Mouse (Mus musculus): Measurements from ENCODE around the gene Cd4.
"Not testable (repeated sequence)": the region's sequence is repeated elsewhere in the genome, so short reads cannot be mapped to it uniquely, and the experiment has no call there.

Gene Cd4

GRCm38 (mm10) chr6:124840241-124841167, 47.5 kb downstream of the Cd4 start, which contains the start of gene Gnb3:
Gene Gnb3, minus strand, starts transcription at chr6:124840275.
- DNase-seq: no peak

- DNase-seq: no peak
These were observed 48.2 kb downstream of the Cd4 start for GRCm38 (mm10) chr6:124839805-124840204.

DNA sequence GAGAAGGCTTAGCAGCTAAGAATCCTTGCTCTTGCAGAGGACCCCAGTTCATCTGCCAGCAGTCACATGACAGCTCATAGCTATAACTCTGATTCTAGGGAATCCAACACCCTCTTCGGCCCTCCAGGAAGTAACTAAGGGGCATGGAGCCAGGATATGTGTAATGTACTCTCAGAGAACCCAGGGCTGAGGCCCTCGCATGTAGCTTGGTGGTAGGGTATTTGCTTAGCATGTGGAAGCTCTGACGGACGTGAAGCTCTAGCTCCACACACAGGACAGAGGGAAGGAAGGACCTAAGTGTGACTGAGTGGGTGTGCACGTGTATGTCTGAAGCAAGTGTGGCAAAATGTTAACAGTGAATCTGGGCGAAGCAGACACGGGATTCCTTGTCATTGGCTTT, 51.6 kb downstream of the Cd4 start:
- DNase-seq: no peak

DNA sequence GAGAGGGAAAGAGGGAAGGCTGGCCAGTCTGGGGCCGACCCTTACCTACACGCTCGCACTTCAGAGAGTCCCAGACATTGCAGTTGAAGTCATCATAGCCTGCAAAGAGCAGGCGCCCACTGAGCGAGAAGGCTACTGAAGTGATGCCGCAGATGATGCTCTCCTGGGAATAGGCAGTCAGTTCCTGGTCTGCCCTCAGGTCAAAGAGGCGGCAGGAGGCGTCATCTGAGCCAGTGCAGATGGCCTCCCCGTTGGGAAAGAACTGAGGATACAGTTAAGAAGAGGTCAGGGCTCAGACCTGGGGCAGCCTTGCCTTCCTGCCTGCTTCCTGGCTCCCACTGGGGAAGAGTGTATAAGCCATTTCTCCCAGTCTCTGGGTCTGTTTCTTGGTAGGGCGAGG, 52.5 kb downstream of the Cd4 start:
- DNase-seq: no peak

DNA sequence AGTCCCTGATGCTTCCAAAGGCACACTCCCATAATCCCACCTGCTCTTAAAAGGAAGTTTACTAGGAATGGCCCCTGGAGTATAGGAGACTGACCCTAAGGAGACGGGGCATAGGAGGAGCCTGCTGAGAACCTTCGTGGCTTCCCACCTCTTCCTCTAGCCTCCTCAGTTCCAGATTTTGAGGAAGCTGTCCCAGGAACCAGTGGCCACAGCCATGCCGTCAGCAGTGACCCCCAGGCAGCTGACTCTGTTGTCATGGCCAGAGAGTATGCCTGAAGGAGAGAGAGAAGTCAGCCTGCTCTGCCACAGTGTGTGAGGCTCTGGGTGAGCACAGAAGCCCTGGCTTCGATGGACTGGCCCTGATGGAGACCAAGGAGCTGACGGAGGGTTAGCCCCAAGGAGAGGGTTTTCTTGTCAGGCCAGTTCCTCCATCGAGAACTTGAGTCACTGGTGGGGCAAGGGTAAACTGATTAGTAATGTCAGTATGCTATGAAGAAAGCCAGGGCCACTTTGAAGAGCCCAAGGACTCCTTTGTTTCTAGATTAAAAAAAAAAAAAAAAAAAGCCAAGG, 53.4 kb downstream of the Cd4 start:
- no peak for DNase-seq

GRCm38 (mm10) chr6:124831649-124832048, 56.4 kb downstream of the Cd4 start:
- no peak for DNase-seq

- not testable (repeated sequence) for DNase-seq
These were observed 56.8 kb downstream of the Cd4 start for GRCm38 (mm10) chr6:124831199-124831598.

DNA sequence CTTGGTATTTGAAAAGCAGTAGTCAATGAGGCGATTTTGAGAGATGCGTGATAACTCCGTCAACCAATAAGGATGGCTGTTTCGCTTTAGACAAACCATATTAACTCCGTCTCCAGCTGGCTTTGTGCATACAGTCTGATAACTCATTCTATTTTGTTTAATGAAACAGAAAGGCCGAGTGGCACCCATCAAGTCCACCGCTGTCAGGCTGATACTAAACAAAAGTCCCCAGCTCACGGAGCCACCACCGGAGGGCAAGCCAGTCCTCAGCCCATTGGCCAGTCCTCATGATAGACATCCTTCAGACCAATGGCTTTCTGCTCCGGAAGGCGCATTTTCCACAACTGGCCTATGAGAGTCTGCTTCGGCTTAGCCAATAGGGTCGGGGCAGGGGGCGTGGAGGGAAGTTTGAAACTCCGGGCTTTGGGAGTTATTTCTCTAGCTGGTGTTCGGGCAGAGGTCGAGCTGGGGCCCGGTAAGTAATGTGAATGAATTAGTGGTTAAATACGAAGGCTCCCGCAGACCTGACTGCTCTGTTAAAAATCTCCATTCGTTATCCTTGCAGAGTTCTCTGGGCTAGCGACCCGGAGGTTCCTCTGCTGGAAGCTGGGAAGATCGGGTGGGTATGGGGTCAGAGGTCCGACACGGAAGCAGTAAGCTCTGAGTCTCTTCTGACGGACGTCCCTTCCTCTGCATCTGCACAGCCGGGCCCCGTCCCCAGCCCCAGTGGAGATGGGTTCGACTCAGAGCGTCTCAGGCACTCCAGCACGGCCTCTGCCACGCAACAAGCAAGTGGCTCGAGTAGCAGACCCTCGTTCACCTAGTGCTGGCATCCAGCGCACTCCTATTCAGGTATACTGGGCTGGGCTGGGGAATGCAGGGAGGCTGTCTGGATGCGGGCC, 58.0 kb downstream of the Cd4 start:
- peak; percentile 92 to 95 for DNase-seq

- peak; percentile 97 to 99 for DNase-seq
These were observed 58.9 kb downstream of the Cd4 start, which contains the start of the genes Usp5 and Cdca3 for GRCm38 (mm10) chr6:124828868-124829798. Gene Usp5, minus strand, starts transcription at chr6:124829484. Gene Cdca3, plus strand, starts transcription at chr6:124829547.

DNA sequence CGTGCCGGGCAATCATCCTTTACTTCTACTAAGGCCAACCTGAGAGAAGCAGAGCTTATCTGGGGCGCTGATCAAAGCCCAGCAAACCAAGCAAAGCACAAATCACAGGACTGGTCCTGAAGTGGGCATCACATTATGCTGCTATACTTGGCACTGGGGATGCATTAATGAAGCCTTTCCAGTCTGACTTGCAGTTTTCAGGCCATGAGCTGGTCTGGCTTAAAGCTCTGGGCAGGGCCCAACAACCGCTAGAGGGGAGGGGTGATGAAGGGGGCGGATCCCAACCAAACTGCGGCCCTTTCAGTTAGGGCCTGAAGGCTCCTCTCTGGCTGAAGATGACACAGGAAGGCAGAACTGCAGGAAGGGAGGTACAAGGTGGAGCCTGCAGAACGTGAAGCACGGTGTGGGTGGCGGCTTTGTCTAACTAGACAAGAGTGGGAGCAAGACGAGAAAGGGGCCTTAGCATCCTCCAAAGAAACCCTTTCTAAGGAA, 59.9 kb downstream of the Cd4 start:
- DNase-seq: peak; percentile 63 to 75

GRCm38 (mm10) chr6:124822049-124822448, 66.0 kb downstream of the Cd4 start:
- DNase-seq: no peak

- no peak for DNase-seq
These were observed 67.1 kb downstream of the Cd4 start for GRCm38 (mm10) chr6:124820891-124821290.

- no peak for DNase-seq
These were observed 70.0 kb downstream of the Cd4 start for GRCm38 (mm10) chr6:124817971-124818370.

DNA sequence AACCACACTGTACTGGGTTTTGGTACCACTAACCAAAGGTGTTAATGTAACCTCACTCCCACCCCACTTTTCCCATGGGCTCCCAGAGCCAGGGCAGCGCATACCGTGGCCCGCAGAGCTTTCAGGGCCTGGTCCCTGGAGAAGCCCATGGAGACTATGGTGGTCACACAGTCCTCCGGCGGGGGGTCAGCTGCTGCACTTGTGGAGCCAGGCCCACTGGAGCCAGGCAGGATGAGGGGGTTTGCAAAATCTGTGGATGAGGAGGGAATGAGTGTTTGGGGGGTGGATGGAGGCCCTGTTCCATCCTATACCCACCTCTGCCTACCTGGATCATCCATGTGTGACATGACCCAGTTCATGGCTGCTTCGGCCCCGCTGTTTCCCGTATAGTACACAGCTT, 70.5 kb downstream of the Cd4 start:
- no peak for DNase-seq

- DNase-seq: no peak
These were observed 70.9 kb downstream of the Cd4 start for GRCm38 (mm10) chr6:124817125-124817524.

- DNase-seq: no peak
These were observed 71.4 kb downstream of the Cd4 start for GRCm38 (mm10) chr6:124816611-124817010.

DNA sequence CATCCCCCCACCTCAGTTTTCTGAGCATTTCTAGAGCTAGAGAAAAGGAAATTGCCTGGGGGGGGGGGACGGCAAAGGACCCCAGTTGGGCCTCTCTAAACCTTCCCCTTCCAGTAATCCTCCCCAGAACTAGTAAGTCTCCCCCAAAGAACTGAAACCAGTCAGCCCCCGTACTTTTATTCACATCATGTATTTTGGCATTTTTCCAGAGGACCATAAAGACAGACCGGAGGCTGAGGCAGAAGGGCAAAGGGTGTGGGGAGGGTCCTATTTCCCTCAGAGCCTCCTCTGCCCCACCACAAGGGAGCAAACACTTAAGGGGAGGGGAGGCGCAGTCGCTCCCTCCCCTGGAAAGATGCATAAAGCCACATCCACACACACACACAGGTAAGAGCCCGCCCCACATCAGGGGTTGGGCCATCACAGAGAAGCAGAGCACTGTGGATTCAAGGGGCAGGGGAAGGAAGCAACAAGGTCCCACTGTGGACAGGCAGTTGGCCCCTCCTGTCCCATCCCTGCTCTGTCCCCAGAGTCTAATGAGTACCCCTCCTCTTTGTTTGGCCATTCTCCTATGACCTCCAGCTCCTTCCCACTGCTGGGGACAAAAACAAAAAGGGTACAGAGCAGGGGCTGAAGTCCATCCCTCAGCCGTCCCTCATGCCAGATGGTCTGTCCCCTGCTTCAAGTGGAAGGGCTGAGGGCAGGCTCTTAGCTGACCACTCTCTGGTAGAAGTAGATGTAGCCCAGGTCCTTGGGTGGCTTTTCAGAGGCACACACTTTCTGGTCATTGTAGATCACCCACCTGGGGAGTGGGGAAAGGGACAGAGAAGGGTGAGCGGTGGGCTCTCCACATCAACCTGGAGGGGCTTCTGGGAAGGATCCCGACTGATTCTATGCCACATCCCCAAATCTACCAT, 72.9 kb downstream of the Cd4 start:
- peak in 1 of 2 experiments; percentile 27 for DNase-seq

Data from kidney, postnatal 4 days (tissue).